Mouse (Mus musculus) lung, postnatal 0 days (tissue): ENCODE data around the gene Dnaja2.

Source experiments
- CTCF ChIP-seq: IDR thresholded peaks from 2 replicates; pipeline ENCODE4 v1.5.1; 2016; ENCODE audit warnings: antibody characterized with exemption, mild to moderate bottlenecking
- EP300 ChIP-seq: IDR thresholded peaks from 2 replicates; pipeline ENCODE4 v1.6.1; 2016; ENCODE audit warnings: antibody characterized with exemption, mild to moderate bottlenecking, control low read depth

- TF ChIP-seq EP300 = no peak
- TF ChIP-seq CTCF = no peak
These were observed 42.5 kb upstream of the Dnaja2 start for GRCm38 (mm10) chr8:85597413-85598191.
